Mouse (Mus musculus): ENCODE measurements around the gene Peli2.

- TF ChIP-seq RCOR1 (conservative IDR thresholded peaks at IDR 0.05; ENCODE audit: low read depth, low read length): no peak
- TF ChIP-seq POLR2A (IDR thresholded peaks at IDR 0.05; ENCODE audit: low read depth, low read length): no peak
- no peak for TF ChIP-seq CHD2 (IDR thresholded peaks at IDR 0.05; ENCODE audit: low read length)
- TF ChIP-seq USF1 (IDR thresholded peaks at IDR 0.05; ENCODE audit: low read depth, low read length): no peak
- TF ChIP-seq CTCF (conservative IDR thresholded peaks at IDR 0.05 in 1 of 2, IDR thresholded peaks at IDR 0.05 in 1 of 2; ENCODE audit: low read depth in 2 of 2, low read length in 2 of 2): no peak
- TF ChIP-seq ZMIZ1 (IDR thresholded peaks at IDR 0.05; ENCODE audit: low read depth, low read length): no peak
- no peak for TF ChIP-seq ZC3H11A (IDR thresholded peaks at IDR 0.05; ENCODE audit: low read depth, low read length)
- no peak for TF ChIP-seq GABPA (IDR thresholded peaks at IDR 0.05; ENCODE audit: insufficient replicate concordance, low read depth, low read length)
- no peak for TF ChIP-seq ZKSCAN1 (IDR thresholded peaks at IDR 0.05; ENCODE audit: borderline replicate concordance, low read depth, low read length)
- TF ChIP-seq MAX (IDR thresholded peaks at IDR 0.05; ENCODE audit: low read length): no peak
These were observed 80.8 kb downstream of the Peli2 start for GRCm38 (mm10) chr14:48201403-48201802.
